Mouse (Mus musculus) hindbrain, embryonic 15.5 days (tissue): ENCODE data around the gene Zfp260. TPM values are rescaled to one million over a fixed set of nuclear protein-coding genes. Genes with fewer than 3 reads are reported as not detected.

Source experiments
- ATAC-seq: fragments of 200-750 bp; cut with Nextera tagmentation; 2 replicates; pipeline ENCODE4 v1.8.0; 2017; ENCODE audit warnings: low read depth, moderate number of reproducible peaks, moderate TSS enrichment; ENCODE audit not compliant: low FRiP score
- H3K27ac ChIP-seq: fragments of 300-500 bp; sonication (generic); replicated peaks from 2 replicates; pipeline ENCODE4 v1.5.1; 2015; ENCODE audit warnings: mild to moderate bottlenecking, inconsistent platforms
- H3K27me3 ChIP-seq: fragments of 300-500 bp; sonication (generic); 2 replicates; pipeline ENCODE4 v1.6.1; 2015; ENCODE audit warnings: control low read depth, inconsistent platforms
- H3K36me3 ChIP-seq: fragments of 300-500 bp; sonication (generic); 2 replicates; pipeline ENCODE4 v1.6.1; 2015; ENCODE audit warnings: control low read depth, inconsistent platforms
- H3K4me1 ChIP-seq: fragments of 300-500 bp; sonication (generic); replicated peaks from 2 replicates; pipeline ENCODE4 v1.6.1; 2015; ENCODE audit warnings: control low read depth, inconsistent platforms
- H3K4me2 ChIP-seq: fragments of 300-500 bp; sonication (generic); 2 replicates; pipeline ENCODE4 v1.6.1; 2015; ENCODE audit warnings: moderate library complexity, mild to moderate bottlenecking, inconsistent platforms
- H3K4me3 ChIP-seq: fragments of 300-500 bp; sonication (generic); 2 replicates; pipeline ENCODE4 v1.5.1; 2015; ENCODE audit warnings: mild to moderate bottlenecking, inconsistent platforms
- H3K9ac ChIP-seq: fragments of 300-500 bp; sonication (generic); 2 replicates; pipeline ENCODE4 v1.6.1; 2015; ENCODE audit warnings: inconsistent platforms
- H3K9me3 ChIP-seq: fragments of 300-500 bp; sonication (generic); 2 replicates; pipeline ENCODE4 v1.6.1; 2016; ENCODE audit warnings: control low read depth, inconsistent platforms
- WGBS: fragments of 180-500 bp; shearing (Covaris S2); methylation state at CpG from one replicate; pipeline ENCODE4 v1.1.7; 2015; 5-methylcytosine and 5-hydroxymethylcytosine counted together
- microRNA-seq: library from miRNA; unstranded; fragments of <30 nt; microRNA quantifications from one replicate; pipeline ENCODE4, GENCODE M21; 2016
- polyA plus RNA-seq: library from polyadenylated mRNA; unstranded; fragments of >200 nt; fragmentation: Nextera tagmentation; extraction: Ambion mirVana; gene quantifications from 2 replicates; pipeline ENCODE4 v1.2.1, GENCODE M21; 2015

The Zfp260 gene
- polyA plus RNA-seq, 1 experiment from 2014 or later = 73.8 TPM

- peak overlapping the region; percentile 54 for H3K4me3 ChIP-seq
- H3K9me3 ChIP-seq = no peaks in the 10 kb centered on the region
- peak overlapping the region; percentile 49 for H3K9ac ChIP-seq
- peaks cover 8% of the 10 kb centered on the region; the same call in 1 of the 2 replicates for H3K4me1 ChIP-seq
- peaks cover 16% of the 10 kb centered on the region; the same call in 1 of the 2 replicates for H3K36me3 ChIP-seq
- no peaks in the 10 kb centered on the region for H3K27me3 ChIP-seq
- H3K4me2 ChIP-seq = peak overlapping the region; percentile 58
- WGBS = 17% methylated on average over 8 of the region's 8 CpGs
- H3K27ac ChIP-seq = peak overlapping the region; percentile 76
- no peak; the same call in 1 of the 2 replicates for ATAC-seq
Observed at GRCm38 (mm10) chr7:30143170-30143554, 48.6 kb downstream of the Zfp260 start.

GRCm38 (mm10) chr7:30143555-30144209 lies 49.1 kb downstream of the Zfp260 start:
- 2% methylated on average over 35 of the region's 35 CpGs for WGBS
- Histone ChIP-seq H3K4me3 (peak overlapping the region; percentile 54), H3K9me3 (no peaks in the 10 kb centered on the region), H3K9ac (peak overlapping the region; percentile 49), H3K4me1 (peaks cover 8% of the 10 kb centered on the region; the same call in 1 of the 2 replicates), H3K27ac (peak overlapping the region; percentile 76), H3K27me3 (no peaks in the 10 kb centered on the region), H3K36me3 (peaks cover 18% of the 10 kb centered on the region; the same call in 1 of the 2 replicates), H3K4me2 (peak overlapping the region; percentile 58)
- peak; percentile 96 for ATAC-seq

- 97% methylated on average over 5 of the region's 5 CpGs for WGBS
- H3K9ac ChIP-seq = no peak overlapping the region
- no peak overlapping the region for H3K4me2 ChIP-seq
- peaks cover 8% of the 10 kb centered on the region; the same call in 1 of the 2 replicates for H3K4me1 ChIP-seq
- peaks cover 26% of the 10 kb centered on the region for H3K9me3 ChIP-seq
- ATAC-seq = no peak
- H3K27me3 ChIP-seq = no peaks in the 10 kb centered on the region
- no peak overlapping the region for H3K4me3 ChIP-seq
- peaks cover 24% of the 10 kb centered on the region for H3K36me3 ChIP-seq
- H3K27ac ChIP-seq = no peak overlapping the region
Observed at GRCm38 (mm10) chr7:30147011-30147410, 52.4 kb downstream of the Zfp260 start.

- Histone ChIP-seq H3K9me3 (peaks cover 65% of the 10 kb centered on the region), H3K36me3 (peaks cover 62% of the 10 kb centered on the region), H3K4me1 (no peaks in the 10 kb centered on the region), H3K4me2 (no peak overlapping the region), H3K9ac (no peak overlapping the region), H3K27me3 (no peaks in the 10 kb centered on the region), H3K4me3 (no peak overlapping the region), H3K27ac (no peak overlapping the region)
- 89% methylated on average over 1 of the region's 1 CpGs for WGBS
- no peak for ATAC-seq
Observed at GRCm38 (mm10) chr7:30154040-30154439, 59.5 kb downstream of the Zfp260 start.

GRCm38 (mm10) chr7:30155507-30155906 lies 60.9 kb downstream of the Zfp260 start:
- Histone ChIP-seq H3K4me2 (no peak overlapping the region), H3K36me3 (peaks cover 65% of the 10 kb centered on the region), H3K27ac (no peak overlapping the region), H3K9ac (no peak overlapping the region), H3K27me3 (no peaks in the 10 kb centered on the region), H3K4me3 (no peak overlapping the region), H3K9me3 (peaks cover 57% of the 10 kb centered on the region), H3K4me1 (no peaks in the 10 kb centered on the region)
- 97% methylated on average over 3 of the region's 3 CpGs for WGBS
- no peak for ATAC-seq

Small RNA genes lying within 50 kb of the gene (microRNA-seq; reads per million reads assigned to microRNA genes)
- gene Gm23368 = not detected

Other genes with a start within 250 kb of the Zfp260 start
- gene Zfp940, start 241.1 kb upstream of the Zfp260 start, polyA plus RNA-seq = 13.4 and 14.4 TPM in 2 replicates
- 18.3 and 22.3 TPM in 2 replicates for gene Zfp420, start 234.8 kb upstream of the Zfp260 start, polyA plus RNA-seq
- gene Zfp27, start 188.2 kb upstream of the Zfp260 start, polyA plus RNA-seq = 13.0 and 15.2 TPM in 2 replicates
- 5.6 and 5.8 TPM in 2 replicates for gene Zfp383, start 186.6 kb upstream of the Zfp260 start, polyA plus RNA-seq
- gene Zfp74, start 140.7 kb upstream of the Zfp260 start, polyA plus RNA-seq = 21.0 and 22.0 TPM in 2 replicates
- gene Zfp568, start 110.8 kb upstream of the Zfp260 start, polyA plus RNA-seq = 4.9 and 6.9 TPM in 2 replicates
- 9.6 and 11.5 TPM in 2 replicates for gene Zfp14, start 43.4 kb upstream of the Zfp260 start, polyA plus RNA-seq
- gene Zfp82, start 21.9 kb upstream of the Zfp260 start, polyA plus RNA-seq = 8.6 and 10.9 TPM in 2 replicates
- 1.9 and 4.0 TPM in 2 replicates for gene Gm26920, start 4.4 kb upstream of the Zfp260 start, polyA plus RNA-seq
- 12.4 and 16.6 TPM in 2 replicates for gene Zfp566, start 4.2 kb upstream of the Zfp260 start, polyA plus RNA-seq
- gene Zfp382, start 27.2 kb downstream of the Zfp260 start, polyA plus RNA-seq = 21.3 and 22.3 TPM in 2 replicates
- 10.5 and 11.6 TPM in 2 replicates for gene Zfp146, start 75.0 kb downstream of the Zfp260 start, polyA plus RNA-seq
- 5.2 and 7.1 TPM in 2 replicates for gene Cox7a1, start 89.4 kb downstream of the Zfp260 start, polyA plus RNA-seq
- gene Capns1, start 104.0 kb downstream of the Zfp260 start, polyA plus RNA-seq = 86.4 and 88.3 TPM in 2 replicates
- gene Polr2i, start 137.2 kb downstream of the Zfp260 start, polyA plus RNA-seq = 176 and 178 TPM in 2 replicates
- gene Tbcb, start 137.5 kb downstream of the Zfp260 start, polyA plus RNA-seq = 430 and 435 TPM in 2 replicates
- not detected in 2 replicates for gene Ovol3, start 140.9 kb downstream of the Zfp260 start, polyA plus RNA-seq
- 0.52 and 0.88 TPM in 2 replicates for gene Thap8, start 185.3 kb downstream of the Zfp260 start, polyA plus RNA-seq
- gene Wdr62, start 185.6 kb downstream of the Zfp260 start, polyA plus RNA-seq = 4.0 and 5.3 TPM in 2 replicates
- gene Clip3, start 197.0 kb downstream of the Zfp260 start, polyA plus RNA-seq = 88.4 and 120 TPM in 2 replicates
- 121 and 135 TPM in 2 replicates for gene Alkbh6, start 213.9 kb downstream of the Zfp260 start, polyA plus RNA-seq
- 17.1 and 19.1 TPM in 2 replicates for gene Syne4, start 220.0 kb downstream of the Zfp260 start, polyA plus RNA-seq
- gene E130208F15Rik, start 227.0 kb downstream of the Zfp260 start, polyA plus RNA-seq = 0.98 TPM in 1 of 2 replicates, not detected in the other
- gene Sdhaf1, start 229.1 kb downstream of the Zfp260 start, polyA plus RNA-seq = 16.2 and 17.3 TPM in 2 replicates